Mouse (Mus musculus): ENCODE results near the gene 1700010B08Rik. TPM values are rescaled to one million over a fixed set of nuclear protein-coding genes. Genes with fewer than 3 reads are reported as not detected.

The 1700010B08Rik gene
- total and polyA plus RNA-seq, 3 experiments: 0.29 TPM; not detected in 2

GRCm38 (mm10) chr2:173755433-173756144 is 36.4 kb downstream of the 1700010B08Rik start:
- H3K27me3 ChIP-seq (ENCODE audit: control insufficient read depth, insufficient read depth, low read length): no peaks in the 10 kb centered on the region
- 69% methylated on average over 8 of the region's 8 CpGs for WGBS
- no peak for DNase-seq
- peaks cover 5% of the 10 kb centered on the region; the same call in 1 of the 2 replicates for H3K36me3 ChIP-seq (ENCODE audit: control insufficient read depth, insufficient read depth, low read length)
- H3K4me1 ChIP-seq (ENCODE audit: control insufficient read depth, insufficient read depth, low read length): peaks cover 9% of the 10 kb centered on the region
- TF ChIP-seq EP300 (IDR thresholded peaks at IDR 0.05; ENCODE audit: insufficient read depth, low read depth, low read length): no peak
- no peak for TF ChIP-seq POLR2A (IDR thresholded peaks at IDR 0.05; ENCODE audit: insufficient read depth, low read depth, low read length)
- TF ChIP-seq CTCF (IDR thresholded peaks at IDR 0.05): no peak
- H3K79me2 ChIP-seq (replicated peaks; ENCODE audit: control insufficient read depth, insufficient read depth, low read length): peaks cover 10% of the 10 kb centered on the region
- H3K4me3 ChIP-seq: no peak overlapping the region
- no peak overlapping the region for H3K27ac ChIP-seq
- H3K9ac ChIP-seq (ENCODE audit: low read depth, low read length): no peak overlapping the region
- intact Hi-C loops (cut with DNase I): no loop called here

- TF ChIP-seq CTCF (IDR thresholded peaks at IDR 0.05) (no peak), POLR2A (IDR thresholded peaks at IDR 0.05; ENCODE audit: insufficient read depth, low read depth, low read length) (no peak), EP300 (IDR thresholded peaks at IDR 0.05; ENCODE audit: insufficient read depth, low read depth, low read length) (no peak)
- H3K79me2 ChIP-seq (replicated peaks; ENCODE audit: control insufficient read depth, insufficient read depth, low read length): peaks cover 10% of the 10 kb centered on the region
- no peak overlapping the region for H3K9ac ChIP-seq (ENCODE audit: low read depth, low read length)
- DNase-seq: no peak
- WGBS: 79% methylated on average over 8 of the region's 8 CpGs
- peaks cover 9% of the 10 kb centered on the region for H3K4me1 ChIP-seq (ENCODE audit: control insufficient read depth, insufficient read depth, low read length)
- no peaks in the 10 kb centered on the region for H3K27me3 ChIP-seq (ENCODE audit: control insufficient read depth, insufficient read depth, low read length)
- intact Hi-C loops (cut with DNase I): no loop called here
- no peak overlapping the region for H3K27ac ChIP-seq
- H3K4me3 ChIP-seq: no peak overlapping the region
- peaks cover 5% of the 10 kb centered on the region; the same call in 1 of the 2 replicates for H3K36me3 ChIP-seq (ENCODE audit: control insufficient read depth, insufficient read depth, low read length)
These were observed 38.5 kb downstream of the 1700010B08Rik start for GRCm38 (mm10) chr2:173757624-173758155.

- Histone ChIP-seq H3K4me3 (no peak overlapping the region), H3K79me2 (replicated peaks; ENCODE audit: control insufficient read depth, insufficient read depth, low read length) (peaks cover 11% of the 10 kb centered on the region), H3K9ac (ENCODE audit: low read depth, low read length) (no peak overlapping the region), H3K27ac (no peak overlapping the region), H3K27me3 (ENCODE audit: control insufficient read depth, insufficient read depth, low read length) (no peaks in the 10 kb centered on the region), H3K36me3 (ENCODE audit: control insufficient read depth, insufficient read depth, low read length) (0 out of 2 replicates have a peak, but pooled peaks cover 2% of the 10 kb centered on the region), H3K4me1 (ENCODE audit: control insufficient read depth, insufficient read depth, low read length) (peaks cover 11% of the 10 kb centered on the region)
- 90% methylated on average over 6 of the region's 6 CpGs for WGBS
- TF ChIP-seq EP300 (IDR thresholded peaks at IDR 0.05; ENCODE audit: insufficient read depth, low read depth, low read length): no peak
- TF ChIP-seq POLR2A (IDR thresholded peaks at IDR 0.05; ENCODE audit: insufficient read depth, low read depth, low read length): no peak
- TF ChIP-seq CTCF (IDR thresholded peaks at IDR 0.05): no peak
- intact Hi-C loops (cut with DNase I): no loop called here
- no peak for DNase-seq
These were observed 41.4 kb downstream of the 1700010B08Rik start for GRCm38 (mm10) chr2:173760607-173761006.

- peaks cover 10% of the 10 kb centered on the region for H3K79me2 ChIP-seq (replicated peaks; ENCODE audit: control insufficient read depth, insufficient read depth, low read length)
- TF ChIP-seq POLR2A (IDR thresholded peaks at IDR 0.05; ENCODE audit: insufficient read depth, low read depth, low read length) (no peak), EP300 (IDR thresholded peaks at IDR 0.05; ENCODE audit: insufficient read depth, low read depth, low read length) (no peak), CTCF (IDR thresholded peaks at IDR 0.05) (no peak)
- H3K27me3 ChIP-seq (ENCODE audit: control insufficient read depth, insufficient read depth, low read length): no peaks in the 10 kb centered on the region
- intact Hi-C loops (cut with DNase I): no loop called here
- peaks cover 12% of the 10 kb centered on the region for H3K4me1 ChIP-seq (ENCODE audit: control insufficient read depth, insufficient read depth, low read length)
- H3K27ac ChIP-seq: no peak overlapping the region
- no peaks in the 10 kb centered on the region for H3K36me3 ChIP-seq (ENCODE audit: control insufficient read depth, insufficient read depth, low read length)
- 58% methylated on average over 3 of the region's 3 CpGs for WGBS
- H3K4me3 ChIP-seq: no peak overlapping the region
- H3K9ac ChIP-seq (ENCODE audit: low read depth, low read length): no peak overlapping the region
- DNase-seq: no peak
These were observed 45.4 kb downstream of the 1700010B08Rik start for GRCm38 (mm10) chr2:173764629-173765028.

GRCm38 (mm10) chr2:173767959-173768595 is 48.9 kb downstream of the 1700010B08Rik start:
- Histone ChIP-seq H3K9ac (ENCODE audit: low read depth, low read length) (no peak overlapping the region), H3K27me3 (ENCODE audit: control insufficient read depth, insufficient read depth, low read length) (no peaks in the 10 kb centered on the region), H3K79me2 (replicated peaks; ENCODE audit: control insufficient read depth, insufficient read depth, low read length) (peaks cover 5% of the 10 kb centered on the region), H3K4me3 (no peak overlapping the region), H3K27ac (no peak overlapping the region), H3K4me1 (ENCODE audit: control insufficient read depth, insufficient read depth, low read length) (peaks cover 6% of the 10 kb centered on the region), H3K36me3 (ENCODE audit: control insufficient read depth, insufficient read depth, low read length) (no peaks in the 10 kb centered on the region)
- no peak for DNase-seq
- intact Hi-C loops (cut with DNase I): no loop called here
- 81% methylated on average over 8 of the region's 8 CpGs for WGBS
- no peak for TF ChIP-seq POLR2A (IDR thresholded peaks at IDR 0.05; ENCODE audit: insufficient read depth, low read depth, low read length)
- TF ChIP-seq EP300 (IDR thresholded peaks at IDR 0.05; ENCODE audit: insufficient read depth, low read depth, low read length): no peak
- no peak for TF ChIP-seq CTCF (IDR thresholded peaks at IDR 0.05)

- Histone ChIP-seq H3K36me3 (ENCODE audit: control insufficient read depth, insufficient read depth, low read length) (no peaks in the 10 kb centered on the region), H3K27me3 (ENCODE audit: control insufficient read depth, insufficient read depth, low read length) (no peaks in the 10 kb centered on the region), H3K9ac (ENCODE audit: low read depth, low read length) (no peak overlapping the region), H3K27ac (no peak overlapping the region), H3K79me2 (replicated peaks; ENCODE audit: control insufficient read depth, insufficient read depth, low read length) (0 out of 2 replicates have a peak, but pooled peaks cover 4% of the 10 kb centered on the region), H3K4me1 (ENCODE audit: control insufficient read depth, insufficient read depth, low read length) (peaks cover 6% of the 10 kb centered on the region), H3K4me3 (no peak overlapping the region)
- TF ChIP-seq EP300 (IDR thresholded peaks at IDR 0.05; ENCODE audit: insufficient read depth, low read depth, low read length) (no peak), CTCF (IDR thresholded peaks at IDR 0.05) (no peak), POLR2A (IDR thresholded peaks at IDR 0.05; ENCODE audit: insufficient read depth, low read depth, low read length) (no peak)
- no peak for DNase-seq
- intact Hi-C loops (cut with DNase I): no loop called here
- WGBS: 46% methylated on average over 10 of the region's 10 CpGs
These were observed 50.0 kb downstream of the 1700010B08Rik start for GRCm38 (mm10) chr2:173769183-173769582.

All from heart, adult 2 months (tissue).